Mouse (Mus musculus) stomach, postnatal 0 days (tissue): ENCODE results near the gene 4933430I17Rik. TPM values are rescaled to one million over a fixed set of nuclear protein-coding genes. Genes with fewer than 3 reads are reported as not detected.
A peak's percentile ranks its signal among the peaks of the same experiment; 100 is the strongest.

Experiments
- ATAC-seq: fragments of 200-750 bp; cut with Nextera tagmentation; 2 replicates; pipeline ENCODE4 v1.8.0; 2017; ENCODE audit not compliant: low FRiP score, low TSS enrichment
- DNase-seq: peaks from one replicate; pipeline ENCODE4 v3.0.0-alpha.2; 2016; ENCODE audit warnings: low spot score
- H3K27ac ChIP-seq: fragments of 300-500 bp; sonication (generic); replicated peaks from 2 replicates; pipeline ENCODE4 v1.5.1; 2014; ENCODE audit warnings: mild to moderate bottlenecking, control low read depth
- H3K27me3 ChIP-seq: fragments of 300-500 bp; sonication (generic); 2 replicates; pipeline ENCODE4 v1.6.1; 2014; ENCODE audit warnings: low read length; ENCODE audit not compliant: control insufficient read depth, insufficient read depth
- H3K36me3 ChIP-seq: fragments of 300-500 bp; sonication (generic); 2 replicates; pipeline ENCODE4 v1.6.1; 2014; ENCODE audit warnings: low read length, mixed read lengths; ENCODE audit not compliant: control insufficient read depth, insufficient read depth
- H3K4me1 ChIP-seq: fragments of 300-500 bp; sonication (generic); replicated peaks from 2 replicates; pipeline ENCODE4 v1.6.1; 2014; ENCODE audit warnings: antibody characterized with exemption; ENCODE audit not compliant: control insufficient read depth, insufficient read depth
- H3K4me2 ChIP-seq: fragments of 300-500 bp; sonication (generic); replicated peaks from 2 replicates; pipeline ENCODE4 v1.6.1; 2014; ENCODE audit warnings: low read depth, mild to moderate bottlenecking, control low read depth, moderate library complexity
- H3K4me3 ChIP-seq: fragments of 300-500 bp; sonication (generic); 2 replicates; pipeline ENCODE4 v1.5.1; 2014; ENCODE audit warnings: low read depth, low read length, control low read depth
- H3K9ac ChIP-seq: fragments of 300-500 bp; sonication (generic); 2 replicates; pipeline ENCODE4 v1.6.1; 2014; ENCODE audit warnings: mild to moderate bottlenecking, low read length, control low read depth, mixed read lengths
- H3K9me3 ChIP-seq: fragments of 300-500 bp; sonication (generic); 2 replicates; pipeline ENCODE4 v1.6.1; 2016; ENCODE audit warnings: low read length; ENCODE audit not compliant: control insufficient read depth
- CTCF ChIP-seq: IDR thresholded peaks from 2 replicates; pipeline ENCODE4 v1.5.1; 2016; ENCODE audit warnings: antibody characterized with exemption, low read depth, mild to moderate bottlenecking, moderate library complexity
- EP300 ChIP-seq: optimal IDR thresholded peaks from 2 replicates; pipeline ENCODE3; 2016; ENCODE audit warnings: antibody characterized with exemption
- WGBS: fragments of 180-500 bp; shearing (Covaris S2); extraction: QIAGEN DNeasy Blood & Tissue Kit; methylation state at CpG from one replicate; pipeline ENCODE4 v1.1.7; 2014; 5-methylcytosine and 5-hydroxymethylcytosine counted together
- polyA plus RNA-seq: library from polyadenylated mRNA; unstranded; fragments of >200 nt; fragmentation: Nextera tagmentation; extraction: Ambion mirVana; gene quantifications from 2 replicates; pipeline ENCODE4 v1.2.1, GENCODE M21; 2015

The 4933430I17Rik gene
- polyA plus RNA-seq, 1 experiment from 2014 or later, result 0.18 TPM

DNA sequence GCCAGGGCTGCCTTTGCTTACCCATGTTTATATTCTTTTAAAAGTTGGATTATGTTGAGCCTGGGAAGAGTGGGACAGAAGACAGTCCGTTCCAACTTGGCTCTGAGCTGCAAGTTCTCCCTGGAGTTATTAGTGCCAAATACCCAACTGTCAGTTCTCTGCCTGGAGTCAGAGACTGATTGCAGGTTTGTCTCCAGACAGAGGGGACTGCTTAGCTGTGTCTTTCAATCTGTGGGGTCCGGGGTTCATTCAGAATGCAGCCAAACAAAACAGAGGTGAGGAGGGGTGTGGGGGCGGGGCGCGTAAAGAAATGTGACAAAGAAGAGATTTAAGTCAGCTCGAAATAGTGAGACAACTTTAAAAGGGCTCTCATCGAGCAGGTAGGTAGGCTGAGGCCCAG, 23.6 kb upstream of the 4933430I17Rik start:
- TF ChIP-seq CTCF (no peak), EP300 (no peak)
- Histone ChIP-seq H3K27me3 (no peaks in the 10 kb centered on the region), H3K4me1 (peaks cover 7% of the 10 kb centered on the region; the same call in 1 of the 2 replicates), H3K4me3 (peak overlapping the region; percentile 72), H3K9me3 (no peaks in the 10 kb centered on the region), H3K36me3 (peaks cover 9% of the 10 kb centered on the region), H3K27ac (peak overlapping the region; percentile 91), H3K9ac (peak overlapping the region; percentile 82), H3K4me2 (peak overlapping the region; percentile 66)
- under 1% methylated on average over 7 of the region's 7 CpGs for WGBS
- DNase-seq (peak; percentile 33), ATAC-seq (no peak)

DNA sequence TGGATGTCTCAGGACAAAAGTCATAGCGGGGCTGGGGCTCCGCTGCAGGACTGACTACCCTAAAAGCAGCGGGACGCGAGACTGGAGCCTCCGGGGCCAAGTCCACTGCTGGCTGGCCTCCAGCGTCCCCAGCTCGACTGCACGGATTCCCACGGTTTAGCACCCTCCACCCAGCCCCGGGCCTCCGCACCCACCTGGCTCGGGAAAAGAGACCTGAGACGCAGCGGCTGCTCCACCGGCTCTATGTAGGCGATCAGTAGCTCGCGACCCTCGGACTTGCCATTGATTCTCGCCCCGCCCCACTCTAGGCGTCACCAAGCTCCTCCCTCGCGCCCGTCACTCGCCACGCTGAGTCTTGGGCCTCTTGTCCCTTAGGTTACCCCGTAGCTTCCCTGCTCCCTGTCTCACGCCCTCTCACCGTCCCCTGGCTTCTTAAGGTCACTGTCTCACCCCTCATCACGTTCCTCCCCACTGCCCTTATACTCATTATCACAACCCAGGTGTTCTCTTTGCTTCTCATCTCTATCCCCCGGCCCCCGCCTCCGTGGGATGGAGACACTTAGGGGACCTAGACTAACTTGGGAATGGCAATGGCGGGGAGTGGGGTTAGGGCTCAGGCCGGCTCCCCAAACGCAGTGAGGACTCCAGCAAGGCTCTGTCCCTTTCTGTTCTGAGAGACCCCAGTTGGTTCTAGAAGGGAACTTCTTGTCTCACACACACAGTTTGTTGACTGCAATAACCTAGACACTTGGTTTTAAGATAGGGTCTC, 23.0 kb upstream of the 4933430I17Rik start:
- DNase-seq (peak; percentile 93), ATAC-seq (peak; percentile 87)
- H3K9ac ChIP-seq, result peak overlapping the region; percentile 82

DNA sequence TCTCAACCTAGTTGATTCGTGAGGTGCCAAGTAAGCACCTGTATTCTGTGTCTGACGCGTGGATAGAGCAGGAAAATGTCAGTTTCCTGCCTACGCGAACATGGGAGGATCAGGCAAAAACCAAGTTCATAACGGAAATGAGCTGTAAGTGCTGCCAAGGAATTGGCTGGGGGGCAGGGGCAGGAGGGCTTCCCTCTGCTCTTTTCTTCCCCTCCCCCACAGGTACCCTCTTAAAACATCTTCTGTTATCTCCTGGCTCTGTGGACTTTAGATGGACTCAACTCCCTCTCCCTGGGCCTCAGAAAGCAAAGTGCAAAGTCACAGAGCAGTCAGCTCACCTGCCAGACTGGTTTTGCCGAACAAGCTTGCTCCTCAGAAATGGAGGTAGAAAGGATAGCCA, 22.2 kb upstream of the 4933430I17Rik start:
- WGBS, result 47% methylated on average over 7 of the region's 7 CpGs
- Histone ChIP-seq H3K4me1 (peaks cover 7% of the 10 kb centered on the region; the same call in 1 of the 2 replicates), H3K4me3 (no peak overlapping the region), H3K36me3 (peaks cover 12% of the 10 kb centered on the region), H3K27ac (peak overlapping the region; percentile 91), H3K4me2 (no peak overlapping the region), H3K9ac (no peak overlapping the region), H3K27me3 (no peaks in the 10 kb centered on the region), H3K9me3 (no peaks in the 10 kb centered on the region)
- ATAC-seq (peak; percentile 49), DNase-seq (peak; percentile 84)
- TF ChIP-seq EP300 (no peak), CTCF (no peak)

More for the DNA sequence above, 23.0 kb upstream of the 4933430I17Rik start:
- H3K27ac ChIP-seq, result peak overlapping the region; percentile 91
- peaks cover 9% of the 10 kb centered on the region for H3K36me3 ChIP-seq
- TF ChIP-seq EP300, result no peak
- 0 out of 2 replicates have a peak, but pooled peaks have one; percentile 2 for TF ChIP-seq CTCF
- WGBS, result 3% methylated on average over 35 of the region's 38 CpGs
- H3K4me1 ChIP-seq, result peaks cover 7% of the 10 kb centered on the region; the same call in 1 of the 2 replicates
- H3K27me3 ChIP-seq, result no peaks in the 10 kb centered on the region
- H3K4me2 ChIP-seq, result peak overlapping the region; percentile 66
- H3K4me3 ChIP-seq, result peak overlapping the region; percentile 72
- H3K9me3 ChIP-seq, result no peaks in the 10 kb centered on the region

DNA sequence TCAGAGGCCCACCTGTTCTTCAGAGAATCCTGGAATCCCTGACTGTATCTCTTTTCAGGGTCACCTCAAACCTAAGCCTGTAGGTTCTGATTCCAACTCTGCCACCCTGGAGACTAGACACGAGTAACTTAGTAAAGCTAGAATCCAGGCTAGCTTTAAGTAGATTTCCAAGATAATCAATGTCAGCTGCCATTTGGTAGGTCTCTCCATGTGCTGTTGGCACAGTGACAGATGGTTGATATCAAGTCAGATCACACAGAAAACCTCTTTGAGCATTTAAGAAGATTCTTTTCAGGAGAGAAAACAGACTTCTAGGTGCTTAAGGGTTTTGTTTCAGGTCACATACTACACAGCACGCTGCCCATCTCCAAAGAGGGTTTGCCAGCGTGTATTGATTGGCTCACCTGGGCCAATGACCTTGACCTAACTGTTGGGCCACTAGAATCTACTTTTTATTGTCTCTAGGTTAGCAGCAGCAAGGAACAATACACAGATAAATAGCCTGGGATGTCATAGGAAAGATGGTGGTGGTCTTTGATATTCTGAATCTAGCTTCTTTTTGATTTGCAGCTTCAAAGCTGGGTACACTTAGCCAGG, 21.7 kb upstream of the 4933430I17Rik start, which contains the start of gene Hdhd3:
Gene Hdhd3 (minus strand): TSS at position 94 of the 597 bp plus-strand sequence.
- ATAC-seq, result no peak
- no peak for TF ChIP-seq CTCF
- no peak for TF ChIP-seq EP300
- 55% methylated on average over 3 of the region's 3 CpGs for WGBS

DNA sequence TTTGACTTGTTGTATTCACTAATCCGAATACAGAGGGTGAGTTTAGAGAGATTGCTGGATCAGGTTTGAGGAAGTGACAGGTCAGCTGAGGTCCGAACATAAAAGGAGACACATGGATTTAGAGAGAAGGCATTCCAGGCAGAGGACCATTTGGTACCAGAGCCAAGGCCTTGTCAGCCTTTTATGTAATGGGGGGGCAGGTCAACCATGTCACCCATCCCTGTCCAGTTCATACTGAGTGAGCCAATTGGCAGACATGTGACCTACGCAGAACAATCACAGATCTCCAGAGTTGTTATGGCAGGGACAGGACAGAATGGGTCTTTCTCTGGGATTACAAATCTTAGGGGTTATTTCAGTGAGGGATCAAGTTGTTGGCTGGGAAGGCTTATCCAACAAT, 19.2 kb upstream of the 4933430I17Rik start:
- Histone ChIP-seq H3K36me3 (peaks cover 20% of the 10 kb centered on the region), H3K4me3 (no peak overlapping the region), H3K27ac (no peak overlapping the region), H3K9ac (no peak overlapping the region), H3K4me2 (no peak overlapping the region), H3K27me3 (no peaks in the 10 kb centered on the region), H3K9me3 (no peaks in the 10 kb centered on the region), H3K4me1 (peaks cover 5% of the 10 kb centered on the region; the same call in 1 of the 2 replicates)
- DNase-seq, result no peak
- no peak for ATAC-seq
- 73% methylated on average over 3 of the region's 3 CpGs for WGBS
- no peak for TF ChIP-seq CTCF
- TF ChIP-seq EP300, result no peak

More for the DNA sequence above, 21.7 kb upstream of the 4933430I17Rik start, which contains the start of gene Hdhd3:
- peaks cover 7% of the 10 kb centered on the region; the same call in 1 of the 2 replicates for H3K4me1 ChIP-seq
- H3K4me3 ChIP-seq, result peak within 1 kb of the TSS; percentile 72
- peak within 1 kb of the TSS; percentile 91 for H3K27ac ChIP-seq
- peaks cover 15% of the 10 kb centered on the region for H3K36me3 ChIP-seq
- peak within 1 kb of the TSS; percentile 82 for H3K9ac ChIP-seq
- DNase-seq, result no peak
- no peaks in the 10 kb centered on the region for H3K9me3 ChIP-seq
- H3K4me2 ChIP-seq, result peak within 1 kb of the TSS; percentile 66
- no peaks in the 10 kb centered on the region for H3K27me3 ChIP-seq
